Mouse (Mus musculus) testis, adult 2 months (tissue): Measurements from ENCODE around the gene Tnip3.

Experiments used
- CTCF ChIP-seq: fragments of 200-500 bp; IDR thresholded peaks from 2 replicates; pipeline ENCODE4 v1.5.1; 2012; ENCODE audit warnings: low read depth, mild to moderate bottlenecking, inconsistent platforms, low read length, moderate library complexity; ENCODE audit not compliant: control insufficient read depth, insufficient read depth, insufficient replicate concordance
- POLR2A ChIP-seq: fragments of 200-500 bp; IDR thresholded peaks from 2 replicates; pipeline ENCODE4 v1.6.1; 2012; ENCODE audit warnings: low read depth, mild to moderate bottlenecking, inconsistent platforms, low read length, moderate library complexity; ENCODE audit not compliant: control insufficient read depth

- no peak for TF ChIP-seq CTCF
- no peak for TF ChIP-seq POLR2A
Measured at GRCm38 (mm10) chr6:65520821-65521220, 4.3 kb upstream of the Tnip3 start.
